Mouse (Mus musculus): ENCODE data around the gene Mslnl.

GRCm38 (mm10) chr17:25783086-25783485 lies 47.2 kb downstream of the Mslnl start:
- TF ChIP-seq CTCF (IDR thresholded peaks at IDR 0.05) (no peak), EP300 (IDR thresholded peaks at IDR 0.05) (no peak)
